ENCODE assay signal across 12 mouse cellular contexts in the genomic region with DNA sequence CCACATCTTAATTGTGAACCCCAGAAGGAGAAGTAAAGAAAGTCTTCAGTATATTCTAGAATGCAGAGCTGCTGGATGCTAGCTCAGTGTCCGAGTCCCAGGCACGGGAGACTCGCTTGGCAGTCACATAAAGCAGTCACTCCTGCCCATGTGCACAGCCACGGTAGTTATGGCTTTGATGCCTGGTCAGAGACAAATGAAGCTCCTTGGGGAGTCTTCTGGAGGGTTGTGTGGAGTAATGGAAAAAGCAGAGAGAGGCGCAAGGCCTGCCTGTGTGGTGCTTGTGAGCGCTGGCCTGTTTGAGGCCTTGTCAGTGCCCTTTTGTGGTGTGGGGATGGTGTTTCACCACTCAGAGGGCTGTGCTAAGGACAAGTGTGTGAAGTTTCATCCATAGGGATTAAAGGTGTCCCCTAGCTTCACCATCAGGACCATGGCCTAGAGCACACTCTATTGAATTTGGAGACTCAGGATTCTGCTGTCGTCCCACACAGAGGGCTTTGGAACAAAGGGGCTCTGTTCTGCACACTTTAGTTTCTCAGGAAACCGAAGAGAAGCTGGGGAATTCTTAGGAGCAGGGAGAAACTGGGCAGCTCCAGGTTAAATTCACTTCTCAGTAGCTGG.
DNase-seq lines count a peak whose midpoint lies in the region; ATAC-seq and TF ChIP-seq lines count a peak whose summit lies in the region.
"Had no signal": no experiment of that assay in that cellular context is flagged by ENCODE, and none has a peak within 500 bp of the region (broad histone marks: within the 10 kb centered on the region; RNA-seq: fewer than 3 reads in every experiment).

No protein-coding gene starts in this region.

- peak; percentile 69 for ATAC-seq in hindbrain, embryonic 14.5 days (ENCODE audit: low FRiP score)
- ATAC-seq in midbrain, embryonic 13.5 days, result peak; percentile 68

- no peak overlapping the region for H3K4me3 ChIP-seq in CH12.LX (replicated peaks in 1 of 3; ENCODE audit: low read depth in 2 of 3, low read length in 2 of 3, poor library complexity in 1 of 3)
- H3K4me3 ChIP-seq in hindbrain, embryonic 14.5 days (replicated peaks; ENCODE audit: low read length), result no peak overlapping the region
- no peak overlapping the region for H3K4me3 ChIP-seq in midbrain, embryonic 13.5 days (replicated peaks)
- H3K4me3 ChIP-seq: liver, embryonic 15.5 days had no signal

- peak overlapping the region; percentile 59 for H3K4me2 ChIP-seq in CH12.LX (ENCODE audit: insufficient read depth, low read depth, poor library complexity, severe bottlenecking)
- H3K4me2 ChIP-seq in hindbrain, embryonic 14.5 days (replicated peaks), result no peak overlapping the region
- no peak overlapping the region for H3K4me2 ChIP-seq in midbrain, embryonic 13.5 days (replicated peaks)
- H3K4me2 ChIP-seq: liver, embryonic 15.5 days had no signal

- no peak overlapping the region for H3K9ac ChIP-seq in CH12.LX (ENCODE audit: insufficient read depth, low read depth)
- H3K9ac ChIP-seq in hindbrain, embryonic 14.5 days, result no peak overlapping the region
- H3K9ac ChIP-seq in midbrain, embryonic 13.5 days (replicated peaks), result no peak overlapping the region; the same call in 1 of the 2 replicates
- H3K9ac ChIP-seq: liver, embryonic 15.5 days had no signal

- H3K27ac ChIP-seq in CH12.LX (ENCODE audit: insufficient read depth, low read depth), result no peak overlapping the region
- peak overlapping the region; percentile 72; the same call in 1 of the 2 replicates for H3K27ac ChIP-seq in hindbrain, embryonic 14.5 days
- peak overlapping the region; percentile 46 for H3K27ac ChIP-seq in midbrain, embryonic 13.5 days
- H3K27ac ChIP-seq: liver, embryonic 15.5 days had no signal

- H3K4me1 ChIP-seq in CH12.LX (ENCODE audit: control insufficient read depth in 1 of 2, insufficient read depth in 2 of 2), result peaks cover 52 to 94% of the 10 kb centered on the region in 2 experiments
- peaks cover 7% of the 10 kb centered on the region; the same call in 1 of the 2 replicates for H3K4me1 ChIP-seq in hindbrain, embryonic 14.5 days (replicated peaks; ENCODE audit: control insufficient read depth, insufficient read depth, low read length)
- H3K4me1 ChIP-seq in midbrain, embryonic 13.5 days (replicated peaks), result peaks cover 13% of the 10 kb centered on the region
- H3K4me1 ChIP-seq: liver, embryonic 15.5 days had no signal

- no peaks in the 10 kb centered on the region for H3K9me3 ChIP-seq in CH12.LX (replicated peaks; ENCODE audit: low read length)
- no peaks in the 10 kb centered on the region for H3K9me3 ChIP-seq in hindbrain, embryonic 14.5 days (ENCODE audit: control insufficient read depth, low read length)
- no peaks in the 10 kb centered on the region for H3K9me3 ChIP-seq in midbrain, embryonic 13.5 days
- H3K9me3 ChIP-seq: liver, embryonic 15.5 days had no signal

- H3K79me2 ChIP-seq in CH12.LX (replicated peaks; ENCODE audit: control insufficient read depth, extremely low read depth, insufficient read depth, poor library complexity, severe bottlenecking), result no peaks in the 10 kb centered on the region

- TF ChIP-seq RAD21 in CH12.LX (IDR thresholded peaks at IDR 0.05; ENCODE audit: low read depth, low read length), result no peak

- 0 out of 2 replicates have a peak, but pooled peaks have one; percentile 46 for TF ChIP-seq EP300 in CH12.LX (IDR thresholded peaks at IDR 0.05; ENCODE audit: low read length)

- DNase-seq in CH12.LX (ENCODE audit: extremely low read depth), result no peak
- DNase-seq in brain, embryonic 14.5 days (ENCODE audit: low read depth), result peak; percentile 68
- DNase-seq in hindbrain, embryonic 14.5 days (ENCODE audit: low spot score), result no peak
- DNase-seq in thymus, adult 18-20 months, result no peak
- DNase-seq in testis, postnatal 14 days (ENCODE audit: low spot score), result no peak
- DNase-seq in lung, postnatal 14 days, result no peak
- no peak for DNase-seq in frontal cortex, postnatal 25 days (ENCODE audit: low spot score in 2 of 2)
- DNase-seq: adrenal gland, adult 8-10 months; heart, adult 11 months; layer of hippocampus, postnatal 36 days had no signal

- 25% methylated on average over 8 of the region's 8 CpGs for WGBS in hindbrain, embryonic 14.5 days
- 37% methylated on average over 8 of the region's 8 CpGs for WGBS in midbrain, embryonic 13.5 days

- in situ Hi-C loops in CH12.LX (cut with MboI; ENCODE audit: low pct_ligation_motif_present, low pct_unique_long_range_greater_than_20kb, low sequenced_read_pairs), result no loop called here

- dilution Hi-C loops in CH12.LX (cut with MboI; ENCODE audit: extremely low pct_ligation_motif_present, extremely low pct_unique_long_range_greater_than_20kb, low sequenced_read_pairs), result no loop called here

- H3K36me3 ChIP-seq in CH12.LX (replicated peaks in 1 of 2; ENCODE audit: control insufficient read depth in 1 of 2, insufficient read depth in 1 of 2, low read length in 1 of 2), result no peaks in the 10 kb centered on the region
- H3K36me3 ChIP-seq in hindbrain, embryonic 14.5 days (replicated peaks; ENCODE audit: control insufficient read depth, insufficient read depth), result no peaks in the 10 kb centered on the region
- no peaks in the 10 kb centered on the region for H3K36me3 ChIP-seq in midbrain, embryonic 13.5 days
- H3K36me3 ChIP-seq: liver, embryonic 15.5 days had no signal

- TF ChIP-seq CTCF in CH12.LX (conservative IDR thresholded peaks at IDR 0.05 in 1 of 2, IDR thresholded peaks at IDR 0.05 in 1 of 2; ENCODE audit: low read depth in 2 of 2, low read length in 2 of 2), result no peak
- TF ChIP-seq CTCF in brain, embryonic 14.5 days (IDR thresholded peaks at IDR 0.05; ENCODE audit: borderline replicate concordance, extremely low read depth, insufficient read depth, insufficient read length), result no peak

- no peak for TF ChIP-seq POLR2A in CH12.LX (IDR thresholded peaks at IDR 0.05; ENCODE audit: low read depth, low read length)
- TF ChIP-seq POLR2A in brain, embryonic 14.5 days (IDR thresholded peaks at IDR 0.05; ENCODE audit: borderline replicate concordance, extremely low read depth, insufficient read depth, insufficient read length, poor library complexity, severe bottlenecking), result no peak

- H3K27me3 ChIP-seq in CH12.LX (replicated peaks), result no peaks in the 10 kb centered on the region
- H3K27me3 ChIP-seq in hindbrain, embryonic 14.5 days (ENCODE audit: control insufficient read depth, insufficient read depth, low read length), result no peaks in the 10 kb centered on the region
- no peaks in the 10 kb centered on the region for H3K27me3 ChIP-seq in midbrain, embryonic 13.5 days
- H3K27me3 ChIP-seq: liver, embryonic 15.5 days had no signal

TF ChIP-seq in CH12.LX, 34 proteins besides CTCF, POLR2A, EP300 and RAD21:
- TF ChIP-seq BHLHE40 (IDR thresholded peaks at IDR 0.05; ENCODE audit: low read depth, low read length) (0 out of 2 replicates have a peak, but pooled peaks have one; percentile 3), MXI1 (IDR thresholded peaks at IDR 0.05; ENCODE audit: low read depth, low read length) (no peak)
